Mouse (Mus musculus) heart, embryonic 15.5 days (tissue): ENCODE data around the gene Dffa. TPM values are rescaled to one million over a fixed set of nuclear protein-coding genes. Genes with fewer than 3 reads are reported as not detected.

ENCODE experiments used
- ATAC-seq: fragments of 200-750 bp; cut with Nextera tagmentation; replicated peaks from 2 replicates; pipeline ENCODE4 v1.8.0; 2017; ENCODE audit warnings: low read depth, moderate TSS enrichment; ENCODE audit not compliant: insufficient number of reproducible peaks, insufficient read depth, low FRiP score
- H3K27ac ChIP-seq: fragments of 300-500 bp; sonication (generic); 2 replicates; pipeline ENCODE4 v1.5.1; 2015; ENCODE audit warnings: mild to moderate bottlenecking, inconsistent platforms
- H3K27me3 ChIP-seq: fragments of 300-500 bp; sonication (generic); 2 replicates; pipeline ENCODE4 v1.6.1; 2015; ENCODE audit warnings: inconsistent platforms
- H3K36me3 ChIP-seq: fragments of 300-500 bp; sonication (generic); 2 replicates; pipeline ENCODE4 v1.6.1; 2015; ENCODE audit warnings: mild to moderate bottlenecking, inconsistent platforms
- H3K4me1 ChIP-seq: fragments of 300-500 bp; sonication (generic); replicated peaks from 2 replicates; pipeline ENCODE4 v1.6.1; 2015; ENCODE audit warnings: inconsistent platforms
- H3K4me2 ChIP-seq: fragments of 300-500 bp; sonication (generic); 2 replicates; pipeline ENCODE4 v1.6.1; 2015; ENCODE audit warnings: inconsistent platforms, mild to moderate bottlenecking, moderate library complexity
- H3K4me3 ChIP-seq: fragments of 300-500 bp; sonication (generic); 2 replicates; pipeline ENCODE4 v1.5.1; 2015; ENCODE audit warnings: mild to moderate bottlenecking, inconsistent platforms
- H3K9ac ChIP-seq: fragments of 300-500 bp; sonication (generic); 2 replicates; pipeline ENCODE4 v1.6.1; 2015; ENCODE audit warnings: mild to moderate bottlenecking, inconsistent platforms
- H3K9me3 ChIP-seq: fragments of 300-500 bp; sonication (generic); replicated peaks from 2 replicates; pipeline ENCODE4 v1.6.1; 2016; ENCODE audit warnings: inconsistent platforms
- WGBS: fragments of 180-500 bp; shearing (Covaris S2); methylation state at CpG from one replicate; pipeline ENCODE4 v1.1.7; 2015; ENCODE audit warnings: mixed read lengths; 5-methylcytosine and 5-hydroxymethylcytosine counted together
- polyA plus RNA-seq: library from polyadenylated mRNA; unstranded; fragments of >200 nt; fragmentation: Nextera tagmentation; extraction: Ambion mirVana; gene quantifications from 2 replicates; pipeline ENCODE4 v1.2.1, GENCODE M21; 2015

Gene Dffa
- polyA plus RNA-seq, 1 experiment from 2014 or later, result 27.6 TPM

GRCm38 (mm10) chr4:149066672-149067551, 37.0 kb upstream of the Dffa start:
- Histone ChIP-seq H3K4me1 (peaks cover 33% of the 10 kb centered on the region), H3K9me3 (no peaks in the 10 kb centered on the region), H3K36me3 (peaks cover 1% of the 10 kb centered on the region; the same call in 1 of the 2 replicates), H3K27ac (no peak overlapping the region), H3K27me3 (no peaks in the 10 kb centered on the region), H3K9ac (no peak overlapping the region), H3K4me3 (no peak overlapping the region), H3K4me2 (no peak overlapping the region)
- 71% methylated on average over 22 of the region's 22 CpGs for WGBS
- no peak for ATAC-seq

GRCm38 (mm10) chr4:149075073-149075472, 28.9 kb upstream of the Dffa start:
- Histone ChIP-seq H3K27me3 (no peaks in the 10 kb centered on the region), H3K4me1 (peaks cover 38% of the 10 kb centered on the region), H3K36me3 (peaks cover 5% of the 10 kb centered on the region; the same call in 1 of the 2 replicates), H3K9ac (no peak overlapping the region), H3K4me2 (no peak overlapping the region), H3K4me3 (no peak overlapping the region), H3K9me3 (no peaks in the 10 kb centered on the region), H3K27ac (no peak overlapping the region)
- WGBS, result 88% methylated on average over 13 of the region's 13 CpGs
- ATAC-seq, result no peak

- Histone ChIP-seq H3K27me3 (no peaks in the 10 kb centered on the region), H3K36me3 (peaks cover 5% of the 10 kb centered on the region; the same call in 1 of the 2 replicates), H3K4me2 (no peak overlapping the region), H3K4me1 (peaks cover 32% of the 10 kb centered on the region), H3K9me3 (no peaks in the 10 kb centered on the region), H3K27ac (peak overlapping the region; percentile 35), H3K9ac (no peak overlapping the region), H3K4me3 (no peak overlapping the region)
- 20% methylated on average over 10 of the region's 10 CpGs for WGBS
- peak; percentile 60; the same call in 1 of the 2 replicates for ATAC-seq
Measured at GRCm38 (mm10) chr4:149075871-149076575, 27.9 kb upstream of the Dffa start.

- no peak for ATAC-seq
- Histone ChIP-seq H3K27me3 (no peaks in the 10 kb centered on the region), H3K4me1 (peaks cover 36% of the 10 kb centered on the region), H3K4me3 (no peak overlapping the region), H3K27ac (no peak overlapping the region), H3K9ac (no peak overlapping the region), H3K4me2 (no peak overlapping the region), H3K9me3 (no peaks in the 10 kb centered on the region), H3K36me3 (no peaks in the 10 kb centered on the region)
- 60% methylated on average over 4 of the region's 4 CpGs for WGBS
Measured at GRCm38 (mm10) chr4:149078261-149078660, 25.7 kb upstream of the Dffa start.

GRCm38 (mm10) chr4:149079629-149080028, 24.3 kb upstream of the Dffa start:
- H3K4me1 ChIP-seq, result peaks cover 32% of the 10 kb centered on the region
- no peaks in the 10 kb centered on the region for H3K36me3 ChIP-seq
- no peak overlapping the region for H3K27ac ChIP-seq

GRCm38 (mm10) chr4:149080111-149080510, 23.8 kb upstream of the Dffa start:
- H3K4me1 ChIP-seq, result peaks cover 32% of the 10 kb centered on the region
- no peaks in the 10 kb centered on the region for H3K36me3 ChIP-seq
- H3K4me3 ChIP-seq, result no peak overlapping the region
- no peaks in the 10 kb centered on the region for H3K9me3 ChIP-seq
- no peak overlapping the region for H3K9ac ChIP-seq
- 90% methylated on average over 8 of the region's 8 CpGs for WGBS
- H3K27me3 ChIP-seq, result no peaks in the 10 kb centered on the region
- H3K4me2 ChIP-seq, result no peak overlapping the region
- H3K27ac ChIP-seq, result no peak overlapping the region
- no peak for ATAC-seq

More at GRCm38 (mm10) chr4:149079629-149080028, 24.3 kb upstream of the Dffa start:
- no peaks in the 10 kb centered on the region for H3K9me3 ChIP-seq
- 65% methylated on average over 6 of the region's 6 CpGs for WGBS
- ATAC-seq, result no peak
- H3K4me3 ChIP-seq, result no peak overlapping the region
- H3K27me3 ChIP-seq, result no peaks in the 10 kb centered on the region
- no peak overlapping the region for H3K9ac ChIP-seq
- no peak overlapping the region for H3K4me2 ChIP-seq

GRCm38 (mm10) chr4:149081528-149081927, 22.4 kb upstream of the Dffa start:
- peak overlapping the region; percentile 40 for H3K9ac ChIP-seq
- peak overlapping the region; percentile 80 for H3K27ac ChIP-seq

GRCm38 (mm10) chr4:149085381-149085780, 18.6 kb upstream of the Dffa start:
- no peak overlapping the region for H3K4me2 ChIP-seq
- H3K27me3 ChIP-seq, result no peaks in the 10 kb centered on the region
- no peak overlapping the region for H3K4me3 ChIP-seq
- no peaks in the 10 kb centered on the region for H3K9me3 ChIP-seq
- no peaks in the 10 kb centered on the region for H3K36me3 ChIP-seq
- H3K4me1 ChIP-seq, result peaks cover 27% of the 10 kb centered on the region
- 70% methylated on average over 5 of the region's 5 CpGs for WGBS
- no peak overlapping the region for H3K27ac ChIP-seq
- no peak for ATAC-seq
- H3K9ac ChIP-seq, result no peak overlapping the region

More at GRCm38 (mm10) chr4:149081528-149081927, 22.4 kb upstream of the Dffa start:
- Histone ChIP-seq H3K4me1 (peaks cover 28% of the 10 kb centered on the region), H3K9me3 (no peaks in the 10 kb centered on the region), H3K36me3 (no peaks in the 10 kb centered on the region), H3K4me2 (peak overlapping the region; percentile 50), H3K27me3 (no peaks in the 10 kb centered on the region), H3K4me3 (0 out of 2 replicates have a peak overlapping the region, but pooled peaks have one; percentile 8)
- WGBS, result 39% methylated on average over 17 of the region's 17 CpGs
- ATAC-seq, result peak; percentile 91

GRCm38 (mm10) chr4:149091364-149091763, 12.6 kb upstream of the Dffa start:
- no peak overlapping the region for H3K9ac ChIP-seq
- H3K9me3 ChIP-seq, result no peaks in the 10 kb centered on the region
- 67% methylated on average over 8 of the region's 8 CpGs for WGBS
- no peak for ATAC-seq
- H3K4me1 ChIP-seq, result 0 out of 2 replicates have a peak, but pooled peaks cover 3% of the 10 kb centered on the region
- no peaks in the 10 kb centered on the region for H3K27me3 ChIP-seq
- peaks cover 8% of the 10 kb centered on the region; the same call in 1 of the 2 replicates for H3K36me3 ChIP-seq
- H3K4me3 ChIP-seq, result no peak overlapping the region
- H3K27ac ChIP-seq, result no peak overlapping the region
- no peak overlapping the region for H3K4me2 ChIP-seq

GRCm38 (mm10) chr4:149097956-149098355, 6.0 kb upstream of the Dffa start:
- H3K27me3 ChIP-seq, result no peaks in the 10 kb centered on the region
- H3K36me3 ChIP-seq, result peaks cover 5% of the 10 kb centered on the region; the same call in 1 of the 2 replicates
- no peak overlapping the region for H3K27ac ChIP-seq
- WGBS, result 65% methylated on average over 3 of the region's 3 CpGs
- no peaks in the 10 kb centered on the region for H3K9me3 ChIP-seq
- ATAC-seq, result no peak
- H3K4me1 ChIP-seq, result peaks cover 23% of the 10 kb centered on the region
- peak overlapping the region; percentile 99 for H3K4me3 ChIP-seq
- H3K9ac ChIP-seq, result peak overlapping the region; percentile 93; the same call in 1 of the 2 replicates
- peak overlapping the region; percentile 96; the same call in 1 of the 2 replicates for H3K4me2 ChIP-seq

- H3K36me3 ChIP-seq, result no peaks in the 10 kb centered on the region
- ATAC-seq, result no peak
- no peaks in the 10 kb centered on the region for H3K27me3 ChIP-seq
- peak overlapping the region; percentile 96 for H3K4me2 ChIP-seq
- WGBS, result 5% methylated on average over 11 of the region's 11 CpGs
- H3K9me3 ChIP-seq, result no peaks in the 10 kb centered on the region
- no peak overlapping the region for H3K27ac ChIP-seq
- peak overlapping the region; percentile 93 for H3K9ac ChIP-seq
- H3K4me3 ChIP-seq, result peak overlapping the region; percentile 99
- H3K4me1 ChIP-seq, result peaks cover 23% of the 10 kb centered on the region
Measured at GRCm38 (mm10) chr4:149098571-149098970, 5.4 kb upstream of the Dffa start.
